Mouse (Mus musculus): ENCODE results near the gene Gtf2ird1.
"Not testable (repeated sequence)": the region's sequence is repeated elsewhere in the genome, so short reads cannot be mapped to it uniquely, and the experiment has no call there.

Gtf2ird1 gene

GRCm38 (mm10) chr5:134410307-134410836 lies 46.1 kb downstream of the Gtf2ird1 start:
- DNase-seq (ENCODE audit: low read depth, low spot score): peak; percentile 93

GRCm38 (mm10) chr5:134409606-134410306 lies 46.8 kb downstream of the Gtf2ird1 start:
- peak; percentile 86 for DNase-seq (ENCODE audit: low read depth, low spot score)

DNA sequence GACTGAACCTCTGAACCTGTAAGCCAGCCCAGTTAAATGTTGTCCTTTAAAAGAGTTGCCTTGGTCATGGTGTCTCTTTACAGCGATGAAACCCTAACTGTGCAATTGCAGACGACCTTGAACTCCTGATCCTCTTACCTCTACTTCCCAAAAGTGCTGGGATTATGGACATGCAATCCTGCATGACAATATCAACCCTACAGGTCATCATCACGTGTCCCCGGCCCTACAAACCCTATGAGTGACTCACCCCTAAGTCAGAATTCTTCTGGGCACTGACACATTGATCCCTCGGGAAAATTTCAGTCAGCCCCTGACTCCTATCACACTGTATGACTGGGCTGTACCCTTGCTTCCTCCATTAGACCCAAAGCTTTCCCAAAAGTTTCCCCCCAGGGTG lies 48.4 kb downstream of the Gtf2ird1 start:
- peak; percentile 78 for DNase-seq (ENCODE audit: low read depth, low spot score)

DNA sequence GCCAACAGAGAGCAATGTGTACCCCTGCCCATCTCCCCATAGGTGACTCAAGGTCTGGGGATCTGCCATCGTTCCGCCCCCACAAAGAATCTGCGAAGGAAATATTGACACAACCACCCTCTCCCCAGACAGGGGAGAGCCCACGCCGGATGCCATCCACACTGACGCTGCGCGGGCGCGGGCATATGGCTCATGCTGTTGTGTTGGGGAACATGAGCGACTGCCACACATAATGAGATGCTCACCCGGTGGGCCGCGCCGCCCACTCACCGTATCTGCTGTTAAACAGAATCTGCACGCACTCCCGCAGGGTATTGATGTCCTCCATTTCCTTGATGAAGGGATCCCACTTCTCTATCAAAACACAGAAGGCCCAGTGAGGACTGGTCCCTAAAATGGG lies 54.7 kb downstream of the Gtf2ird1 start:
- DNase-seq (ENCODE audit: low read depth, low spot score): no peak

GRCm38 (mm10) chr5:134397434-134398163 lies 58.9 kb downstream of the Gtf2ird1 start:
- DNase-seq (ENCODE audit: low read depth, low spot score): peak; percentile 40

DNA sequence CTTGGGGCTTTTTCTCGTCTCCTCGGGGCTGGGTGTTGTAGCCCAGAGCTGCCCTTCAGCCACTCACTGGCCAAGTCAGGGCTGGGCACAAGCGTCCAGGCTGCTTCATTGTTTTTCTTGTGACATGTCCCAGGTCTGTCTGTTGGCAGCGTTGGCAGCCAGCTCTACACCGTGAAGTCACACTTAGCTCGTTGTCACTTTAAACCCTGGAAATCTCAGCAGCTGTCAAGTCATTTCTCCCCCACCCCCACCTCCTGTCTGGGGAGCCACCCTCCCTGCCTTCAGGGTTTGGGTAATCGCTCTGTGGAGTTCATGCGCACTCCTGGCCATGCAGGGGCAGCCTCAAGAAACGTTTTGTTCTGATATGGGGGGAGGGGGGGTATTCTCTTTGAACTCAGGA lies 60.0 kb downstream of the Gtf2ird1 start:
- no peak for DNase-seq (ENCODE audit: low read depth, low spot score)

DNA sequence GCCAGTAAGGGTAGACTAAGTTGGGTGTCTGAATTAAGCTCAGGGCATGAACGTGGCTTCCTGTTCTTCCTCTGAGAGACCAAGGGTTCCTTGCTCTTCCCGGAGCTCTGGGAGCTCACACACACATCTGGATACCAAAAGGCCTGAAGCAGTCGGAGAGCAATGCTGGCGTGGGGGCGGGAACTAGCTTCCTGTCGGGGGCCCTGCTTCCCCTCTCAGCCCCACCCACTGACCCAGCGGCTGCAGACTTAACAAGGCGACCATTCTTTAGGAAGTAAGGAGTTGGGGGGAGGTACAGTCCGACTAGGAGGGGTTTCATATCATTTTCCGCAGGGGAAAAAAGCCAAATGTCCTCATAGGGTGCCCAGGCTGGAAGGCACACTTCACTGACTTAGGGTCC lies 61.9 kb downstream of the Gtf2ird1 start:
- peak; percentile 94 for DNase-seq (ENCODE audit: low read depth, low spot score)

DNA sequence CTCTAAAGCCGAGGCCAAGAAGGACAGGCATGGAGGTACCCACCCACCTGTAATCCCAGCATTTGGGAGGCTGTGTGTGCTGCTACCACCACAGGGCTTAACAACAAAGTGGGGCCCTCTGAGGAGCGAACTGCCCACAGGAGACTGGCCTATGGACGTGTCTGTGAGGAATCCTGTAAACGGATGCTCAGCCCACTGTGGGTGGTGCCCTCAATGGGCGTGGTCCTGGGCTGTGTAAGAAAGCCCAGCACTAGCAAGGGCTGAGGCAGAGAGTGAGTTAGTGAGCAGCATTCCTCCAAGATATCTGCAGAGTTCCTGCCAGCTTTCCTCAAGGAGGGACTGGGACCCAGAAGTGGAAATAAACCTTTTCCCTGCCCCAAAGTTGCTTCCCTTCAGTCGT lies 62.9 kb downstream of the Gtf2ird1 start:
- DNase-seq (ENCODE audit: low read depth, low spot score): peak; percentile 57

- DNase-seq (ENCODE audit: low read depth, low spot score): peak; percentile 91
Observed at GRCm38 (mm10) chr5:134385106-134385505, 71.4 kb downstream of the Gtf2ird1 start.

DNA sequence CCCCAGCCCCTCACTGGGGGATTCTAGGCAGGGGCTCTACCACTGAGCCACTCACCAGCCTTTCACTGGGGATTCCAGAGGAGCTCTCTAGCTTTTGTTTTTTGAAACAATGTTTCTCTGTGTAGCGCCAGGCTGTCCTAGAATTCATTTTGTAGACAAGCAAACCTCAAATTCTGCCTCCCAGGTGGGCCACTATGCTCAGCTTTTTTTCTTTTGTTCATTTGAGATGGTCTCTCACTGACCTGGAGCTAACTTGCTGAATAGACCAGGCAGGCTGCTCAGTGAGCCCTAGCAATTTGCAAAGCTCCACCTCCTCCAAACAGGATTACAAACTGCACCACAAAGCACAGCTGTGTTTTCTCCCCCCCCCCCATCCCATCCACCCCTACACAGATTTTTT lies 81.3 kb downstream of the Gtf2ird1 start:
- peak; percentile 82 for DNase-seq (ENCODE audit: low read depth, low spot score)

DNA sequence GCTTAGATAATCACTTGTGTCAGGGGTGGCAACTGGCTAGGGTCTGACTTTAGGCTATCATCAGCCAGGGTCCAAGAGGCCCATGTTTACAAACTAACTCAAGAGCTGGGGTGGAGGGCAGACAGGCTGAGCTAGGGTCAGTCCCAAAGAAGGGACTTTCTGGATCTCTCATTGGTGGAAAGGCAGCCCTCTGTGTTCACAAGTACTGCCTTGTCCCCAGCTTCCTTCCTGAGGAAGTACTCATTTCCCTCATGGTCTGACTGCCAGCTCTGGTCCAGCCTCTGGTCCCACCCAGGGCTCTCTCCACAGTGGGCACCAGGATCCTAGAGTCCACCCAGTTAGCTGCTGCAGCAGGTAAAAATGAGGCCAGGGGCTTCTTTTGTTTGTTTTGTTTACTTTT lies 82.0 kb downstream of the Gtf2ird1 start:
- no peak for DNase-seq (ENCODE audit: low read depth, low spot score)

DNA sequence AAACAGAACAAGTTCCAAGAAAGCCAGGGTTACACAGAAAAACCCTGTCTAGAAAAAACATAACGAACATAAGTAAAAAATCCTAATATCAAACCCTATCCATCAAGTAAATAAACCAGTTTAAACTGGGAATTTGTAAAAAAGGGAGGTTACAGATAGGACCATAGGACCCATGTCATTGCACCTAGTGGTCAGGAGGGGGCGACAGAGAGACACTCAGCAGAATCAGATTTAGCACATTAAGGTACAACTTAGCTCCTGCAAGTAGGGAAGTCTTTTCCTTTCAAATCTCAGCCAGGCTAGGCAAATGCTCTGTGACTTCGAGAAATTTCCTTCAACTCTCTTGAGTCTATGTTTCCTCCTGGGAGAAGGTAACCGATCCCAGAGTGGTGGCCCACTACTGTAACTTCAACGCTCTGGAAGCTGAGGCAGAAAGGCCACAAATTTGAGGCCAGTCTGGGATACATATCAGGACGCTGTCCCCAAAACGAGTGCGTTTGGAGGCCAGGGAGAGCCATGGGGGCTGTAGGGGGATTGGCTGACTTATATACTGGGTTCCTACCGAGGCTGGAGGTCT lies 82.5 kb downstream of the Gtf2ird1 start:
- peak; percentile 76 for DNase-seq (ENCODE audit: low read depth, low spot score)

GRCm38 (mm10) chr5:134372926-134373658 lies 83.4 kb downstream of the Gtf2ird1 start:
- peak; percentile 68 for DNase-seq (ENCODE audit: low read depth, low spot score)

GRCm38 (mm10) chr5:134371511-134372289 lies 84.8 kb downstream of the Gtf2ird1 start:
- no peak for DNase-seq (ENCODE audit: low read depth, low spot score)

- peak; percentile 61 for DNase-seq (ENCODE audit: low read depth, low spot score)
Observed at GRCm38 (mm10) chr5:134370831-134371230, 85.7 kb downstream of the Gtf2ird1 start.

- DNase-seq (ENCODE audit: low read depth, low spot score): peak; percentile 91
Observed at GRCm38 (mm10) chr5:134359101-134359500, 97.4 kb downstream of the Gtf2ird1 start.

DNA sequence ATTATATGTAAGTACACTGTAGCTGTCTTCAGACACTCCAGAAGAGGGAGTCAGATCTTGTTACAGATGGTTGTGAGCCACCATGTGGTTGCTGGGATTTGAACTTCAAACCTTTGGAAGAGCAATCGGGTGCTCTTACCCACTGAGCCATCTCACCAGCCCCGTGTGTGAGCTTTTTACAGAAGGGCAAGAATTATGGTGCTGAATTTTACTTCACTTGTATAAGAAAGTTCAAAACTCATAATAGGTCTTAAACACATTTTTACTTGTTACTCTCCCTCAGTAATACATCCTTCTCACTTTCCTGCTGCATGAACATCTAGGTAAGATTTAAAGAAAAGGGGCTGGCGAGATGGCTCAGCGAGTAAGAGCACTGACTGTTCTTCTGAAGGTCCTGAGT lies 101.1 kb downstream of the Gtf2ird1 start:
- DNase-seq (ENCODE audit: low read depth, low spot score): not testable (repeated sequence)

DNA sequence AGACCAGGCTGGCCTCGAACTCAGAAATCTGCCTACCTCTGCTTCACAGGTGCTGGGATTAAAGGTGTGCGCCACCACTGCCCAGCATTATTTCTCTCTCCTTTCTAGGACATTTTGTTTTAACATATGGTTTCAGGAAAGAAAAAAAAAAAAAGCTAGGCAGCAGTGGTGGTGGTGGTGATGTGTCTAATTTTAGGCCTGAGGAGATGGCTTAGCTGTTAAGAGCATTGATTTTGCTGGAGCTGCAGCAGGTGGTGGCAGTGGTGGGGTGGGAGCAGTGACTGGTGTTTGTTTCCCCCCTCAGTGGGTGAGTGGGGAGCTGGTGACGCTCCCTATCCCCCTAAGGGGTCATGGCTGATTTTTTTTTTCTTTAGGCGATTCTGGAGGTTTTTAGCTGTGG lies 103.4 kb downstream of the Gtf2ird1 start:
- no peak for DNase-seq (ENCODE audit: low read depth, low spot score)

GRCm38 (mm10) chr5:134352527-134353001 lies 104.0 kb downstream of the Gtf2ird1 start:
- DNase-seq (ENCODE audit: low read depth, low spot score): no peak

DNA sequence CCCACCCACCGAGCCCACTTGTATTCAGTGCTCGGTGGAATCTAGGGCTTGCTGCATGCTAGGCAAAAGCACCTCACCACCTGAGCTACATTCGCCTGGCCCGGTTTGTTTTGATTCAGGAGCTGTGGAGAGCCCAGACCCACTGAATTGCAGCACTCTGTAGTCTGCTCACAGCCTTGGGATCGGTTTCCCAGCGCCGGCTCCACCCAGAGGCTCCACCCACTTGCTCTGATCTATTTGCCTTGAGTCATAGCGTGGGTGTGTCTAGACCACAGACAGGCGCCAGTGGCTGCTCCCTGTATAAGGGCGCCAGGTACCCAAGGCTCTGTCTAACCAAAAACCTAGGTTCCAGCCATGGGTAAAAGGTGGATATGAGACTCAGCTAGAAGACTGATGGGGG lies 105.9 kb downstream of the Gtf2ird1 start:
- DNase-seq (ENCODE audit: low read depth, low spot score): peak; percentile 92

DNA sequence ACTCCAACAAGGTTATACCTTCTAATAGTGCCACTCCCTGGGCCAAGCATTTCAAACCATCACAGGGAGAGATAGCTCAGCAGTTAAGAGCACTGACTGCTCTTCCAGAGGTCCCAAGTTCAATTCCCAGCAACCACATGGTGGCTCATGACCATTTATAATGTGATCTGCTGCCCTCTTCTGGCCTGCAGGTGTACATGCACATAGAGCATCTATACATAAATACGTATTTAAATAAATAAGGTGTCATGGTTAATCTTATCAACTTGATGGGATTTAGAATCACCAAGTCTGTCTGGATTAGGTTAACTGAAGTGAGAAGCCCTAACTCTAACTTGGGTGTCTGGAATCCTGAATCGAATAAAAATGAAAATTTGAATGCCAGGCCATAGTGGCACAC lies 109.5 kb downstream of the Gtf2ird1 start:
- DNase-seq (ENCODE audit: low read depth, low spot score): peak; percentile 50

All from R1 (cell line).